Mouse (Mus musculus) hematopoietic stem cell, adult 5-6 weeks (primary cell): Measurements from ENCODE around the gene G6pd2. TPM values are rescaled to one million over a fixed set of nuclear protein-coding genes. Genes with fewer than 3 reads are reported as not detected.

Source experiments
- ATAC-seq, 2 experiments: fragments of 125-278 bp in 1 of 2; replicated peaks in 1 of 2; 2 replicates each; pipeline ENCODE4 v1.8.0; 2016 to 2017; ENCODE audit warnings: inconsistent platforms in 2 of 2, mild to moderate bottlenecking in 2 of 2, moderate number of reproducible peaks in 2 of 2, low read depth in 1 of 2, moderate TSS enrichment in 1 of 2; ENCODE audit not compliant: low FRiP score in 2 of 2, poor library complexity in 2 of 2, severe bottlenecking in 2 of 2, insufficient read depth in 1 of 2, low TSS enrichment in 1 of 2
- total RNA-seq: library from RNA; stranded (forward); fragments of 172-1452, 232-1000 nt; gene quantifications from 2 replicates; pipeline ENCODE4 v1.2.3, GENCODE M21; 2017

The G6pd2 gene
- total RNA-seq = not detected in 2 replicates

DNA sequence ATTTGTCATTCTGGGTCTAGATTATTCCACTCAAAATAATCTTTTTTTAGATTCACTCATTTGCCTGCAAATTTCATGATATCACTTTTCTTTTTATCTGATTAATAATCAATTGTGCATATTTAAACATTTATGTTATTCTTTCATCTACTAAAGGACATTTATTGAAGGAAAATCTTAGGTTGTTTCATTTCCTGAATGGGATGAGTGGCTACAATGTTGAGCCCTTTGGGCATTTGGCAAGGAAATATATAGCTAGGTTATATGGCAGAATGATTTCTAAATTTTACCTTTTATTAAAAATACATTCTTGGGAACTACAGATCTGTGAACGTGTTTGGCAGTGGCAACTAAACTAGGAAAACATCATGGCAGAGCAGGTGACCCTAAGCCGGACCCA is at the start of gene G6pd2:
G6pd2 (plus strand) TSS at position 301 of the 400 bp plus-strand sequence.
- no peak for ATAC-seq

DNA sequence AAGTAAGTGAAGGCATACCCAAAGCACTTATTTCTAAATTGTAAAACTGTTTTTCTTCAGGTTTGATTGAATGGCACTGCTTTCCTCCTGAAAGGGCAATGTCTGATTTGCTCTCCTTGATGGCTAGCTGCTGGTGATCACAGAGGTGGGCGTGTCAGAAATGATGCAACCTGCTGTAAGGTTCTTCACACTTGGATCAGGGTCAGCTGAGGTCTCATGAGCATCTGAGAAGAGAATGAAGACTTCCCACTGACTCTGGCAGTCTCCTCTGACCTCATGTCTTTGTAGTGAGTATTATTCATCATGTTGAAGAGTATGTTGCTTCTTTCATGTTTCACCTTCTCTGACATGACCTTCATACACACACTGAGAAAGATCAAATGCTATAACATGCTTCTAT is 44.4 kb upstream of the G6pd2 start:
- no peak for ATAC-seq

DNA sequence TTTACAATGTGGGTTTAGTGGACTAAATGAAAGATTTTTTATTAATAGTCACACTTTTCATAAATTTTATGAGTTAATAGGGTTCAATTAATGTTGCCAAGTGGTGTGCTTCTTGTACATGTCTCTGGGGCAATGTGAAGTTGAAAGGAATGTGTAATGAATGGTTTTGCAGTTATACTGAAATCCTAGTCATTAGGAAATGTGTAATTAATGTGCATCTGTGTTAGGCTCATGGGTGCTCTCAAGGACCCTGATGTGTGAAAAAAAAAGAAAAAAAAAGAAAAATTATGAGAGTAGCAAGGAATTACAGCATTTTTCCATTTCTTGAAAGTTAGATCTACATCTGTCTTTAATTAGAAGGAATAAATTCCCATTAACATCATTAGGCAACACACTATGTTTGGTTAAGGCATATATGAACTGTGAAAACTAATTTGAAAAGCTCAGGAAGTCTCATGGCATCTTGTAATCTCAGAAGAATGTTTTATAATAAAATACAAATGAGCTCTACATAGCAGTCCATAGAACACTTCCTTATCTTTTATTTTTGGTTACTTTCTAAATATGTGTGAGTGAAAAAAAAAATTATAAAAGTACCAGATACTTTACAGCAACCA is 24.4 kb downstream of the G6pd2 start:
- ATAC-seq = no peak

DNA sequence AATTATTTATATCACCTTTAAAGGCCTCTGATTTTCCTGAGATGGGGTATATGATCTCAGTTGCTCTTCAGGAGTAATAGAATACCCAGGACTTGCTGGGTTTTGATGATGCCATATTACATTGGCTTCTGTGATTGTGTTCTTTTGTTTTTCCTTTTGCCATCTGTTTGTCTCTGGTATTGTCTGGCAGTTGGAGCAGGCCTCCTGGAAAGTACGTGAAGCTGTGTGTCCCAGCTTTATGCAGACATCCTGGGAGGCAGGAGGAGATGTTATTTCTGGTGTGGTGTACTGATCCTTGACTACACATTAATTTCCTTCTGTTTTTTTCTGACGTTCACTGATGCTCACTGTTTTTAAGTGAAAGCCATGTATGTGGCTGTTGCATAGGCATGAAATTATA is 35.3 kb downstream of the G6pd2 start:
- no peak for ATAC-seq
